Mouse (Mus musculus): ENCODE measurements at regions not wholly inside any gene's neighbourhood (a gene's known extent, or its start where the extent isn't known, plus 50 kb on each side); places are given as distances from the start of the nearest gene placed in this dataset.

DNA sequence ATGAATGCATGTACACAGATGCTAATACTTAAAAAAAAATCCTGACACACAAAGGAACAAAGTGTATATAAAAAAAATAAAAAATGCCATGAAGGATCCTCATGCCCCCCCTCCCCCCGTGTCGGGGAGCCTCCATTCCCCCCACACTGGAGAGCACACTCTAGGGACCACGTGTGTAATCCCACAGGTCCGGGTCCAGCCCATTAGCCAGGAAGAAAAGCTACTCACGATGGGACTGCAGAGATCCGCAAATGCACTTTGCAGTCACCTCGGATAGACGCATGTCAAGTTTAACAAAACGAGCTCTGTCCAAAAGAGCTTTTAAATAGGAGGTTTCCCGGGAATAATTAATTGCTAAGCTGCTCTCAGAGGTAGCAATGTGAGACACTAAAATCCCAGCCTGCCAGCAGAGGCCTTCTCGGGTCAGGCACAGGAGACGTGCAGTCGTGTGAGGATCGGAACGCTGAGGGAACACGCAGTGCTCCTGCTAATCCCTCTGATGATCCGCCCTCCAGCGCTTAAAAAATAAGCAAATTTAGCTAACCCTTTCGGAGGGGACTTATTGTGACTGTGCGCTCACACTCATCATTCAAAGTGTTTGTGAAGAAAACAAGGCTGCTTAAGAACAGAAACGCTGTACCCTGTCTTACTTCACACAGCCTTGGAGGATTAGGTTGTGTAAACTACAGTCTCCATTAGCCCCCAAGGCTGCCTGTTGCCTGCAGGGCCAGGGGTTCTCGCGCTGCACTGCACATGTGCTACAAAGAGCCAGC is 100.2 kb upstream of the Spata13 start:
- no peaks in the 10 kb centered on the region for H3K9me3 ChIP-seq (ENCODE audit: low read length)
- H3K4me1 ChIP-seq (ENCODE audit: insufficient read depth, low read depth, low read length): peaks cover 4% of the 10 kb centered on the region; the same call in 1 of the 2 replicates
- 39% methylated on average over 23 of the region's 23 CpGs for WGBS
- no peaks in the 10 kb centered on the region for H3K36me3 ChIP-seq (ENCODE audit: insufficient read depth, low read length)
- TF ChIP-seq EP300 (IDR thresholded peaks at IDR 0.05): peak; percentile 83
- TF ChIP-seq CTCF (IDR thresholded peaks at IDR 0.05): no peak
- H3K4me2 ChIP-seq (replicated peaks; ENCODE audit: low read depth, low read length): no peak overlapping the region
- no peaks in the 10 kb centered on the region for H3K27me3 ChIP-seq (replicated peaks; ENCODE audit: insufficient read depth, low read length)
- ATAC-seq: peak; percentile 78
- H3K27ac ChIP-seq (ENCODE audit: low read length): 0 out of 2 replicates have a peak overlapping the region, but pooled peaks have one; percentile 6
- peak; percentile 83 for DNase-seq (ENCODE audit: low spot score)
- H3K9ac ChIP-seq (replicated peaks; ENCODE audit: low read depth): no peak overlapping the region
- H3K4me3 ChIP-seq (ENCODE audit: low read depth, low read length): no peak overlapping the region

DNA sequence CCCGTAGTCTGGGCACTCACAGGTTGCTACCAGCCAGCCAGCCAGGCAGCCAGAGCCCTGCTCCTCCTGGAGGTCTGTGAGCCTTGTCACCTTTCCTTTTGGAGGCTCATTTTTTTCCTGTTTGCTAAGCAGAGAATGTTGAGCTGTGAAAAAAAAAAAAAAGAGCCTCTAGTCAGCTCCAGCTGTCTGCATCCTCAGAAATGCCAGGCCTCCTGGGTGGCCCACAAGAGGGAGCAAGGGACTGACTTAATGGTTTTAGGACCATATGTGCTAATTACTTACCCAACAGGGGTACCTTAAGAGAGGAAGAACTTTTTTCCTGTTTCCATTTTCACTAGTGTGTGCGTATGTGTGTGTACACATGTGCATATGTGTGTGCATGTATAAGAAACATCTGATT is 94.8 kb upstream of the Spata13 start:
- no peak overlapping the region for H3K27ac ChIP-seq (ENCODE audit: low read length)
- WGBS: 79% methylated on average over 2 of the region's 2 CpGs

DNA sequence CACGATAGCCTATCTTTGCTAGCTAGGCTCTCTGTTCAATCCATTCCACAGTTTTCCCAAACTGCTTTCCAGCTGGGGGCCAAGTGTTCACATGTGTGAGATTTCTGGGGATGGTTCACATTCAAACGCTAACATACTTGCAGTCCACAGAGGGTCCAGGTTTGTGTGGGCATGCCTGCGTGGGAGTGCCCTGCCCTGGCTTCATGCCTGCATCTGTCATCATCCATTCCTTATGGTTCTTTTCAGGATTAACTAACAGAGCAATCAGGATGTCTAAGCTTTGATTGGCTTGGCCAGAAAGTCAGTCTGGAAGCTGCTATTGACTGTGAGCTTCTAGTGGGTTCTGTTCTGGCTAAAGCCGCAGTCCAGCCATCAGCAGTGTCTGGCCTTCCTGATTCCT is 93.7 kb upstream of the Spata13 start:
- Histone ChIP-seq H3K9me3 (ENCODE audit: low read length) (no peaks in the 10 kb centered on the region), H3K27me3 (replicated peaks; ENCODE audit: insufficient read depth, low read length) (no peaks in the 10 kb centered on the region), H3K27ac (ENCODE audit: low read length) (no peak overlapping the region), H3K9ac (replicated peaks; ENCODE audit: low read depth) (no peak overlapping the region), H3K4me3 (ENCODE audit: low read depth, low read length) (no peak overlapping the region), H3K36me3 (ENCODE audit: insufficient read depth, low read length) (no peaks in the 10 kb centered on the region), H3K4me2 (replicated peaks; ENCODE audit: low read depth, low read length) (no peak overlapping the region), H3K4me1 (ENCODE audit: insufficient read depth, low read depth, low read length) (no peaks in the 10 kb centered on the region)
- no peak for DNase-seq (ENCODE audit: low spot score)
- no peak; the same call in 1 of the 2 replicates for ATAC-seq
- WGBS: 71% methylated on average over 4 of the region's 4 CpGs
- TF ChIP-seq EP300 (IDR thresholded peaks at IDR 0.05) (no peak), CTCF (IDR thresholded peaks at IDR 0.05) (no peak)

More for the DNA sequence above, 94.8 kb upstream of the Spata13 start:
- no peak for ATAC-seq
- Histone ChIP-seq H3K27me3 (replicated peaks; ENCODE audit: insufficient read depth, low read length) (no peaks in the 10 kb centered on the region), H3K4me3 (ENCODE audit: low read depth, low read length) (no peak overlapping the region), H3K4me2 (replicated peaks; ENCODE audit: low read depth, low read length) (no peak overlapping the region), H3K9me3 (ENCODE audit: low read length) (no peaks in the 10 kb centered on the region), H3K4me1 (ENCODE audit: insufficient read depth, low read depth, low read length) (no peaks in the 10 kb centered on the region), H3K9ac (replicated peaks; ENCODE audit: low read depth) (no peak overlapping the region), H3K36me3 (ENCODE audit: insufficient read depth, low read length) (no peaks in the 10 kb centered on the region)
- DNase-seq (ENCODE audit: low spot score): peak; percentile 39
- TF ChIP-seq CTCF (IDR thresholded peaks at IDR 0.05): peak; percentile 54
- TF ChIP-seq EP300 (IDR thresholded peaks at IDR 0.05): no peak

DNA sequence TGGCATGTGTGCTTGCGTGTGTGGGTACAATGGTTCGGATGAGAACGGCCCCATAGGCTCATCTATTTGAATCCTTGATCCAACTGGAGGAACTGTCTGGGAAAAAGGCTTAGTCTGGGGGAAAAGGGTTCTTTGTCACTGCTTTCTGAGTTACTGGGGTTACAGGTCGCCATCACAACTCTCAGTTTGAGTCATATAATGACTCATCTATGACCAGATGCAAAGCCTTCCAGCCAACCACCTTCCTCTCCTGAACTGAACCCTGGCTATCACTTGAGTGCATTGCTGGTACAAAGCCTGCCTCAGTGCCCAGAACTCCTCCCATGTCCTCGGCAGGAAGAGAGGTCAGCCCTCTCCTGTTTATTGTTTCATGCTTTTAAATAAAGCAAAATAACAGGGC is 92.2 kb upstream of the Spata13 start:
- H3K9ac ChIP-seq (replicated peaks; ENCODE audit: low read depth): no peak overlapping the region
- DNase-seq (ENCODE audit: low spot score): no peak
- no peak overlapping the region for H3K4me3 ChIP-seq (ENCODE audit: low read depth, low read length)
- H3K36me3 ChIP-seq (ENCODE audit: insufficient read depth, low read length): no peaks in the 10 kb centered on the region
- no peak for ATAC-seq
- no peak overlapping the region for H3K27ac ChIP-seq (ENCODE audit: low read length)
- 81% methylated on average over 5 of the region's 5 CpGs for WGBS
- TF ChIP-seq CTCF (IDR thresholded peaks at IDR 0.05): no peak
- no peak for TF ChIP-seq EP300 (IDR thresholded peaks at IDR 0.05)
- no peak overlapping the region for H3K4me2 ChIP-seq (replicated peaks; ENCODE audit: low read depth, low read length)
- no peaks in the 10 kb centered on the region for H3K27me3 ChIP-seq (replicated peaks; ENCODE audit: insufficient read depth, low read length)
- H3K4me1 ChIP-seq (ENCODE audit: insufficient read depth, low read depth, low read length): no peaks in the 10 kb centered on the region
- H3K9me3 ChIP-seq (ENCODE audit: low read length): no peaks in the 10 kb centered on the region

DNA sequence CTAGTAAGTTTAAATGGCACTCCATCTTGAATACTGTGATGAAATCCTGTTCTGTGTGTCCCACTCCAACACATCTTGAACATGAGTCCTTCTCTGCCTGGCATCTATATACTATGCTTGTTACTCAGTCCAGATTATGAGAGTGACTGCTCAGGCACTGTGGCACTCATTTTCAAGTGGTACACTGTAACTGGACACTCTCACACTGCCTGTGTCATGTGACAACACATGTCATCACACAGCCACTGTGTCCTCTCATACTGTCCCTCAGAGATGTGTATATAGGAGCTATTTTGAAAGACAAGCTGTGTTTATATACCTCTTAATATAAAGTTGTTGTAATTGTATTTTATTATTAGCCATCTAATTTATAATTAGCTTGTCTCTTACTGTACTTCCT is 89.0 kb upstream of the Spata13 start:
- Histone ChIP-seq H3K4me1 (ENCODE audit: insufficient read depth, low read depth, low read length) (no peaks in the 10 kb centered on the region), H3K27ac (ENCODE audit: low read length) (no peak overlapping the region), H3K9ac (replicated peaks; ENCODE audit: low read depth) (no peak overlapping the region), H3K9me3 (ENCODE audit: low read length) (no peaks in the 10 kb centered on the region), H3K36me3 (ENCODE audit: insufficient read depth, low read length) (no peaks in the 10 kb centered on the region), H3K4me3 (ENCODE audit: low read depth, low read length) (no peak overlapping the region), H3K27me3 (replicated peaks; ENCODE audit: insufficient read depth, low read length) (no peaks in the 10 kb centered on the region), H3K4me2 (replicated peaks; ENCODE audit: low read depth, low read length) (no peak overlapping the region)
- ATAC-seq: no peak
- TF ChIP-seq CTCF (IDR thresholded peaks at IDR 0.05): no peak
- TF ChIP-seq EP300 (IDR thresholded peaks at IDR 0.05): no peak
- no peak for DNase-seq (ENCODE audit: low spot score)

DNA sequence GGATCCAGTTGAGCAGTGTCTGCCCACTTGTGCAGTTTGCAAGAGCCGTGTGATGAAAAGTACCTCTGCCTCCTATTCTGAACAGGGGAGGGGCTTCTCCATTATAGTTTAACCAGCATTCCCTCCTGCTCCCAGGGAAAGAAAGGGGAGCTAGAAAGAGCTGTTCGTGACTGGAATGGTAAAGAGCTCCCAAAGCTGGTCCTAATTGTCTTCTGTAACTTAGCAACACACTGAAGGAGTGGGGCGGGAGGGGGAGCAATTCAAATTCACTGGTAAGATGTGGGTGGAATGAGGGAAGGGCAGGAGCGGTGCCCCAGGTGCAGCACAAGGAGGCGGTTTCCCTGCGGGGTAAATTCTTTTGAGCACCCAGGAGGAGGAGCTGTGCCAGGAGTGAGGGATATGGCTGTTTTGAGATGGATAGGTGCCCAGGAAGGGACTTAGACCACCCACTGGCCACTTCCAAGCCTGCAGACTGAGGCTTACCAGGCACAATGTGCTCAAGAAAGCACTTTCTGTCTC is 79.5 kb upstream of the Spata13 start:
- Histone ChIP-seq H3K27ac (ENCODE audit: low read length) (no peak overlapping the region), H3K27me3 (replicated peaks; ENCODE audit: insufficient read depth, low read length) (no peaks in the 10 kb centered on the region), H3K4me2 (replicated peaks; ENCODE audit: low read depth, low read length) (no peak overlapping the region), H3K9ac (replicated peaks; ENCODE audit: low read depth) (no peak overlapping the region), H3K9me3 (ENCODE audit: low read length) (no peaks in the 10 kb centered on the region), H3K36me3 (ENCODE audit: insufficient read depth, low read length) (no peaks in the 10 kb centered on the region), H3K4me1 (ENCODE audit: insufficient read depth, low read depth, low read length) (no peaks in the 10 kb centered on the region), H3K4me3 (ENCODE audit: low read depth, low read length) (no peak overlapping the region)
- WGBS: 31% methylated on average over 6 of the region's 6 CpGs
- TF ChIP-seq CTCF (IDR thresholded peaks at IDR 0.05) (no peak; the same call in 1 of the 2 replicates), EP300 (IDR thresholded peaks at IDR 0.05) (no peak)
- DNase-seq (ENCODE audit: low spot score) (peak; percentile 46), ATAC-seq (peak; percentile 48)

Data from lung, postnatal 0 days (tissue).